Mouse (Mus musculus) heart, postnatal 0 days (tissue): ENCODE results near the gene Actr2.

Source experiments
- CTCF ChIP-seq: IDR thresholded peaks from 2 replicates; pipeline ENCODE4 v1.5.1; 2016; ENCODE audit warnings: antibody characterized with exemption, control low read depth, low read depth
- EP300 ChIP-seq: IDR thresholded peaks from 2 replicates; pipeline ENCODE4 v1.6.1; 2016; ENCODE audit warnings: antibody characterized with exemption, low read depth

DNA sequence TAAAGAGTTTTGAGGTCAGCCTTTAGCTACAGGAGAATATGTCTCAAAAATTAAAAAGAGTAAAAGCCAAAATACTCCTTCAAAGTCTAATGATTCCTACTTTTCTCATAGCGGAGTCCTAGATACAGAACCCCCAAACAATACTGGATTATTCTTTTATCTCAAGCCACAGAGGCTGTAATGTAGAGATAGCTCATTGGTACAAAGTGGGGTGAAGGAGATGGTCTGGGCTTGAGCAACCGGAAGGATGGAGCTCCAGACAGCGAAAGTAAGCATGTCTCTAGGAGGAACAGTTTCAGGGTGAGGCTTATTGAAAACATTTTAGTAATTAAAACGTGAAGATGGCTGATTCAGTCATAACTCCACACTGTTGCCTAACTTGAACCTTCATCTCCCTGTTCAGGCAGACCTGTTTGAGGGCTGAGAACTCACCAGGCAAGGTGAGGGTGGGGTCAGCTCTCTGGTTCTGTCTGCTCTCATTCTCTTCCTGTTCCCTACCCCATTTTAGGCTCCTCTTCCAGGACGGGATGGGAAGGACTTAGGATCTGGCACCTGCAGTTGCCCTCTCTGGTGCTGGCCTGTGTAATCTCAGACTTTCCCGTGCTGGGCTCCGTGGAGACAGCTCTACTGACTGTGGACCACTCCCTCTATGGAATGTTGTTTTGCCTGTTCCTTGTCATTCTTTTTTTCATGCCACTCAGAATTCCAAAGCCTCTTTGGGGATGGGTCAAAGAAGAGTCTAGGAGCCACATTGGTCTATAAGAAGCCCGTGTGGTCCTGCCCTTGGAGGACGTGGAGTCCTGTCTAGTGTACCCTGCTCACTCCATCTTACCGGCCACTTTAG lies 14.2 kb upstream of the Actr2 start:
- no peak for TF ChIP-seq CTCF
- no peak for TF ChIP-seq EP300
